ENCODE assay signal across 16 mouse cellular contexts in the genomic region with DNA sequence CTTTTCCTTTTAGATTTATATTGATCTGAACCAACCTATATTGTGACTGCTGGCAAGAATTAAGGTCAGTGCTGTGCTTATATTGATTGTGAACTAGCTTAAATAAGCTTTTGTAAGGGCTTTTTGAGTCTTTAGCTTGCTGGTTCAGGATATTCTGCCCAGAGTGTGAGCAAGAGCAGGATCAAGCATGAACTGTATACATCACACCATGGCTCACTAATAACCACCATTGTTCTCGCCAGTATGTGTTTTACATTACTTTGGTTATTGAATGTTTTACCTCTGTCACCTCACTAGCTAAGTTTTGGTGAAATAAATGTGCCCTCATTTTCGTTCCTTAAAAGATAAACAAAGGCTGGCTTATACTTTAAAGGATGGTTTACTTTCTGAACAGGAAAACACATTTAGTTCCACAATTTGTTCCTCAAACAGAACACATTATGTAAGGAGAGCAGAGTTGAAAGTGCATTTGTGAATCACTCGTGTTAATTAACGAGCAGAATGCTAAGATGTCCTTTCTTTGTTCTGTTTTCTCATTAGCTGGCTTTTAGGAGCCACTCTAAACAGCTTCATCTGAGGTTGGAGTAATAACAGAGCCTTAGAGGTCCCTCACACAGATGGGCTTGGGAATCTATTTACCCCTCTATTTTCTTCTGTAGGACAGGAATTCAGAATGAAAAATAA.
DNase-seq lines count a peak whose midpoint lies in the region; ATAC-seq lines count a peak whose summit lies in the region.
"Had no signal": no experiment of that assay in that cellular context is flagged by ENCODE, and none has a peak within 500 bp of the region (broad histone marks: within the 10 kb centered on the region; RNA-seq: fewer than 3 reads in every experiment).

No protein-coding gene starts in this region.

- no peak overlapping the region for H3K9ac ChIP-seq in hindbrain, embryonic 13.5 days
- H3K9ac ChIP-seq in liver, embryonic 15.5 days = no peak overlapping the region
- H3K9ac ChIP-seq: embryonic facial prominence, embryonic 15.5 days; neural tube, embryonic 12.5 days had no signal

- H3K9me3 ChIP-seq in hindbrain, embryonic 13.5 days = no peaks in the 10 kb centered on the region
- no peaks in the 10 kb centered on the region for H3K9me3 ChIP-seq in liver, embryonic 15.5 days (replicated peaks)
- H3K9me3 ChIP-seq: embryonic facial prominence, embryonic 15.5 days; neural tube, embryonic 12.5 days had no signal

- WGBS in hindbrain, embryonic 13.5 days = 35% methylated on average over 4 of the region's 4 CpGs
- WGBS in liver, embryonic 15.5 days (ENCODE audit: insufficient replicate concordance) = 31% methylated on average over 4 of the region's 4 CpGs

- peaks cover 12% of the 10 kb centered on the region for H3K36me3 ChIP-seq in hindbrain, embryonic 13.5 days
- H3K36me3 ChIP-seq in liver, embryonic 15.5 days (replicated peaks) = no peaks in the 10 kb centered on the region
- H3K36me3 ChIP-seq: embryonic facial prominence, embryonic 15.5 days; neural tube, embryonic 12.5 days had no signal

- no peak overlapping the region for H3K4me3 ChIP-seq in hindbrain, embryonic 13.5 days
- no peak overlapping the region for H3K4me3 ChIP-seq in liver, embryonic 15.5 days (replicated peaks)
- H3K4me3 ChIP-seq: embryonic facial prominence, embryonic 15.5 days; neural tube, embryonic 12.5 days had no signal

- peak overlapping the region; percentile 77 for H3K27ac ChIP-seq in hindbrain, embryonic 13.5 days
- H3K27ac ChIP-seq in liver, embryonic 15.5 days (replicated peaks) = peak overlapping the region; percentile 61
- H3K27ac ChIP-seq: embryonic facial prominence, embryonic 15.5 days; neural tube, embryonic 12.5 days had no signal

- peak; percentile 31 for DNase-seq in kidney, adult 9 months
- no peak for DNase-seq in kidney, postnatal 10 days
- peak; percentile 64 for DNase-seq in retina, postnatal 1 day
- no peak for DNase-seq in gastrocnemius, postnatal 10 days
- no peak for DNase-seq in gastrocnemius, postnatal 36 days
- DNase-seq in adrenal gland, adult (ENCODE audit: inconsistent age in 2 of 2, low spot score in 1 of 2) = no peak
- DNase-seq: adrenal gland, postnatal 25 days; B cell, adult 2 months; cerebellum, adult 8-10 months; heart, postnatal 4 days; lung, postnatal 14 days had no signal

- no peaks in the 10 kb centered on the region for H3K27me3 ChIP-seq in hindbrain, embryonic 13.5 days
- H3K27me3 ChIP-seq in liver, embryonic 15.5 days = no peaks in the 10 kb centered on the region
- H3K27me3 ChIP-seq: embryonic facial prominence, embryonic 15.5 days; neural tube, embryonic 12.5 days; Patski had no signal

- H3K4me1 ChIP-seq in hindbrain, embryonic 13.5 days (replicated peaks) = peaks cover 32% of the 10 kb centered on the region
- no peaks in the 10 kb centered on the region for H3K4me1 ChIP-seq in liver, embryonic 15.5 days (replicated peaks)
- H3K4me1 ChIP-seq: embryonic facial prominence, embryonic 15.5 days had no signal

- no peak overlapping the region for H3K4me2 ChIP-seq in hindbrain, embryonic 13.5 days
- H3K4me2 ChIP-seq in liver, embryonic 15.5 days = peak overlapping the region; percentile 10; the same call in 1 of the 2 replicates
- H3K4me2 ChIP-seq: embryonic facial prominence, embryonic 15.5 days; neural tube, embryonic 12.5 days had no signal

- ATAC-seq in hindbrain, embryonic 13.5 days (ENCODE audit: low FRiP score) = no peak
- ATAC-seq in liver, embryonic 15.5 days (ENCODE audit: insufficient read depth) = no peak
- ATAC-seq: Patski had no signal

- intact Hi-C loops in gastrocnemius, postnatal 36 days (cut with DNase I) = no loop called here

Comparison
In these comparisons a context has a peak if more than half of its experiments do, and no peak if none do; other contexts are left out.
1. DNase-seq: peak in kidney, adult 9 months (single experiment) and retina, postnatal 1 day (single experiment); none in kidney, postnatal 10 days (single experiment), gastrocnemius, postnatal 10 days (single experiment), gastrocnemius, postnatal 36 days (0 of 2) and adrenal gland, adult (0 of 2).